Mouse (Mus musculus): ENCODE results near the gene Gm3526. TPM values are rescaled to one million over a fixed set of nuclear protein-coding genes. Genes with fewer than 3 reads are reported as not detected.
"Not testable (repeated sequence)": the region's sequence is repeated elsewhere in the genome, so short reads cannot be mapped to it uniquely, and the experiment has no call there.

Gm3526 gene
- polyA plus RNA-seq (2015; fragmentation: Nextera tagmentation; extraction: Ambion mirVana) = not detected in 2 replicates

DNA sequence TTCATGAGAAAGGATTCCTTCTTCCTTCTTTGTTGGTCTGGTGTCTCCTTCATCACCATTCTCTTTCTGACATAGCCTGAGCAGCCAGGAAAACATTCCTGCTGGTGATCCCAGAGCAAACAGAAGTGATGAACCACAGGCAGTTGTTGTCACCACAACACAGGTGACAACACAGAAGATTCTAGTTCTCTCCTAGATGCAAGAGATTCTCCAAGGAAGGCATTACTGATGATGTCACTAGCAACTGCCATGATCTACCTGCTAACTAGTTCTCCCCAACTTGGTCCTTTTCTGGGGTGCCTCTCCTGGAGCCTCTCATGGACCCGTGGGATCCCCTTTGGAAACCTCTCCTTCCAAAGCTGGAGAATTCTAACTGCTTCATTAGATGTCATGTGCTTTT is at the start of gene Gm3526:
Gene Gm3526, minus strand, starts transcription at position 101 of the 400 bp plus-strand sequence.
- not testable (repeated sequence) for H3K27me3 ChIP-seq (replicated peaks; ENCODE audit: control insufficient read depth, insufficient read depth, low read length); H3K4me1 ChIP-seq (replicated peaks; ENCODE audit: control insufficient read depth, insufficient read depth, low read length); H3K4me3 ChIP-seq (ENCODE audit: low read depth, low read length); H3K27ac ChIP-seq (ENCODE audit: low read depth, low read length); H3K9ac ChIP-seq (ENCODE audit: low read depth, low read length); H3K36me3 ChIP-seq (ENCODE audit: control insufficient read depth, insufficient read depth); H3K9me3 ChIP-seq (ENCODE audit: control insufficient read depth); ATAC-seq; H3K4me2 ChIP-seq (replicated peaks; ENCODE audit: low read depth)
- WGBS = no CpG with 5 or more reads among the region's 1 CpGs

Other genes with a start within 250 kb of the Gm3526 start
- gene Gm3298, start 244.7 kb downstream of the Gm3526 start, polyA plus RNA-seq (2015; fragmentation: Nextera tagmentation; extraction: Ambion mirVana) = not detected in 2 replicates
- gene 4930555G01Rik, start 210.0 kb downstream of the Gm3526 start, polyA plus RNA-seq (2015; fragmentation: Nextera tagmentation; extraction: Ambion mirVana) = not detected in 2 replicates
- gene Gm8281, start 189.5 kb downstream of the Gm3526 start, polyA plus RNA-seq (2015; fragmentation: Nextera tagmentation; extraction: Ambion mirVana) = 0.16 and 0.17 TPM in 2 replicates
- gene Gm8279, start 129.1 kb downstream of the Gm3526 start, polyA plus RNA-seq (2015; fragmentation: Nextera tagmentation; extraction: Ambion mirVana) = not detected in 2 replicates
- gene Gm3317, start 96.0 kb downstream of the Gm3526 start, polyA plus RNA-seq (2015; fragmentation: Nextera tagmentation; extraction: Ambion mirVana) = not detected in 2 replicates
- gene Gm8271, start 74.8 kb downstream of the Gm3526 start, polyA plus RNA-seq (2015; fragmentation: Nextera tagmentation; extraction: Ambion mirVana) = not detected in 2 replicates
- not detected in 2 replicates for gene Gm3542, start 74.3 kb upstream of the Gm3526 start, polyA plus RNA-seq (2015; fragmentation: Nextera tagmentation; extraction: Ambion mirVana)
- gene Gm3500, start 128.5 kb upstream of the Gm3526 start, polyA plus RNA-seq (2015; fragmentation: Nextera tagmentation; extraction: Ambion mirVana) = 0.25 TPM in 1 of 2 replicates, not detected in the other
- 0.25 and 0.30 TPM in 2 replicates for gene Gm3194, start 194.9 kb upstream of the Gm3526 start, polyA plus RNA-seq (2015; fragmentation: Nextera tagmentation; extraction: Ambion mirVana)
- gene Gm8246, start 217.2 kb upstream of the Gm3526 start, polyA plus RNA-seq (2015; fragmentation: Nextera tagmentation; extraction: Ambion mirVana) = not detected in 2 replicates
- not detected in 2 replicates for gene Gm3187, start 223.6 kb upstream of the Gm3526 start, polyA plus RNA-seq (2015; fragmentation: Nextera tagmentation; extraction: Ambion mirVana)
- 0.26 TPM in 1 of 2 replicates, not detected in the other for gene Gm3488, start 241.1 kb upstream of the Gm3526 start, polyA plus RNA-seq (2015; fragmentation: Nextera tagmentation; extraction: Ambion mirVana)